Mouse (Mus musculus) spleen, adult 2 months (tissue): ENCODE results near the gene Chaf1a. TPM values are rescaled to one million over a fixed set of nuclear protein-coding genes. Genes with fewer than 3 reads are reported as not detected.

Experiments used
- DNase-seq, 2 experiments: peaks; one replicate each; pipeline versions ENCODE4 v3.0.0 to v3.0.0-alpha.2; 2012 to 2021; ENCODE audit warnings: low spot score in 2 of 2, low read depth in 1 of 2
- H3K27ac ChIP-seq: fragments of 200-500 bp; 2 replicates; pipeline ENCODE4 v1.5.1; 2012; ENCODE audit warnings: low read length, inconsistent platforms; ENCODE audit not compliant: insufficient read depth
- H3K27me3 ChIP-seq: fragments of 200-500 bp; 2 replicates; pipeline ENCODE4 v1.6.1; 2012; ENCODE audit warnings: mild to moderate bottlenecking, moderate library complexity, low read length, inconsistent platforms; ENCODE audit not compliant: control insufficient read depth, insufficient read depth
- H3K36me3 ChIP-seq: fragments of 200-500 bp; 2 replicates; pipeline ENCODE4 v1.6.1; 2012; ENCODE audit warnings: mild to moderate bottlenecking, low read length, inconsistent platforms; ENCODE audit not compliant: control insufficient read depth, insufficient read depth
- H3K4me1 ChIP-seq: fragments of 200-500 bp; 2 replicates; pipeline ENCODE4 v1.6.1; 2011; ENCODE audit warnings: inconsistent platforms; ENCODE audit not compliant: control insufficient read depth, insufficient read depth, insufficient read length
- H3K4me3 ChIP-seq: fragments of 200-500 bp; 2 replicates; pipeline ENCODE4 v1.5.1; 2011; ENCODE audit warnings: mild to moderate bottlenecking, inconsistent platforms; ENCODE audit not compliant: insufficient read depth, insufficient read length; ENCODE audit errors: extremely low read depth
- CTCF ChIP-seq: fragments of 200-500 bp; IDR thresholded peaks from 2 replicates; pipeline ENCODE4 v1.5.1; 2011; ENCODE audit warnings: mild to moderate bottlenecking, inconsistent platforms; ENCODE audit not compliant: insufficient read depth, insufficient read length, insufficient replicate concordance; ENCODE audit errors: extremely low read depth
- POLR2A ChIP-seq: fragments of 200-500 bp; IDR thresholded peaks from 2 replicates; pipeline ENCODE4 v1.6.1; 2011; ENCODE audit warnings: low read depth, low read length, inconsistent platforms
- WGBS: fragments of 180-500 bp; shearing (Covaris S2); methylation state at CpG from one replicate; pipeline ENCODE4 v1.1.7; 2018; 5-methylcytosine and 5-hydroxymethylcytosine counted together
- polyA plus RNA-seq: library from polyadenylated mRNA; depleted of rRNA; stranded (reverse); fragments of >200 nt; gene quantifications from 2 replicates; pipeline ENCODE4 v1.2.3, GENCODE M21; 2012

The Chaf1a gene
- polyA plus RNA-seq, 1 experiment = 2.8 TPM

DNA sequence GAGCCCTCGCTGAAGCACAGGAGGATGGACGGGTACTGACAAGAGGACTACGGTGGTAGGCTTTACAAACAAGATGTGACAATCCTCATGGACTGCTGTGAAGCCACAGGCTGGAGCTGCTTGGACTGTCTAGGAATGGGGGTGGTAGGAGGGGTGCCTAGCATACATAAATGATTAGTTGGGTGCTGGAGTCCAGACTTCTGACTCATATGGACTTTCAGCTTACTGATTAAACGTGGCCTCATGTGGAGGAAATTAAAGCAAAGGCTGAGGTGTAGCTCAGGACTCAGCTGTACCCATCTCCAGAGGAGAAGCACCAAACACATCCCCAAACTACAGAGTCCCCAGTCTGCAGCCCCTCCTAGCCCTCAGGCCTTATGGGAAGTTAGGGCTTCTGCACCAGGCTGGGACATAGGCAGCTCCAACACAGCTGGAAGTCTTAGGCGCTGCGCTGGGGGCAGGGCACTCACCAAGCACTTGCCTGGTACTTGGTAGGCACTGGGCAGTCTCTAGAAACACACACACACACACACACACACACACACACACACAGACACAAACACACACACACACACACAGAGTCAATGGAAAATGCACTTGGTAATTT is 8.0 kb upstream of the Chaf1a start:
- Histone ChIP-seq H3K36me3 (0 out of 2 replicates have a peak, but pooled peaks cover 2% of the 10 kb centered on the region), H3K4me3 (no peak overlapping the region), H3K27ac (peak overlapping the region; percentile 55), H3K4me1 (peaks cover 38% of the 10 kb centered on the region; the same call in 1 of the 2 replicates), H3K27me3 (no peaks in the 10 kb centered on the region)
- TF ChIP-seq CTCF (no peak), POLR2A (no peak)
- DNase-seq = no peak
- 65% methylated on average over 6 of the region's 6 CpGs for WGBS

DNA sequence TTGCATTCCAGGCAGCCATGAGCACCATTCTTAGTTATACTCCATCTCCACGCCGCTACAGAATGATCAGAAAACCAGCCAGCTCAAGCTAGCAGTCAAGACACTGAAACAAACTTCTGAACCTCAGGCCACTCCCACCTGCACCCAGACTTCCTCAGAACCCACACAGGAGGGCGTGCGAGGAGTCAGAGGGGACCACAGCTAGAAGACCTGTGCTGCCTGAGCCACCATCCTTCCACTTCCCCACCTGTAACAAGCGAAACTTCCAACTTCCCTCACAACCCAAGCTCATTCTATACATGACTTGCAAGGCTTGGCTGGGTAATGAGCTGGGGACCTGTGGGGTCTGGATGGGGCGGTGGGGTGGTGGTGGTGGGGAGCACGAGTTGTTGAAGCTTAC is 7.4 kb upstream of the Chaf1a start:
- Histone ChIP-seq H3K36me3 (0 out of 2 replicates have a peak, but pooled peaks cover 2% of the 10 kb centered on the region), H3K27ac (peak overlapping the region; percentile 15; the same call in 1 of the 2 replicates), H3K27me3 (no peaks in the 10 kb centered on the region), H3K4me1 (peaks cover 35% of the 10 kb centered on the region; the same call in 1 of the 2 replicates), H3K4me3 (no peak overlapping the region)
- DNase-seq = peak in 1 of 2 experiments; percentile 67
- WGBS = 14% methylated on average over 7 of the region's 7 CpGs
- TF ChIP-seq POLR2A (no peak), CTCF (no peak)

DNA sequence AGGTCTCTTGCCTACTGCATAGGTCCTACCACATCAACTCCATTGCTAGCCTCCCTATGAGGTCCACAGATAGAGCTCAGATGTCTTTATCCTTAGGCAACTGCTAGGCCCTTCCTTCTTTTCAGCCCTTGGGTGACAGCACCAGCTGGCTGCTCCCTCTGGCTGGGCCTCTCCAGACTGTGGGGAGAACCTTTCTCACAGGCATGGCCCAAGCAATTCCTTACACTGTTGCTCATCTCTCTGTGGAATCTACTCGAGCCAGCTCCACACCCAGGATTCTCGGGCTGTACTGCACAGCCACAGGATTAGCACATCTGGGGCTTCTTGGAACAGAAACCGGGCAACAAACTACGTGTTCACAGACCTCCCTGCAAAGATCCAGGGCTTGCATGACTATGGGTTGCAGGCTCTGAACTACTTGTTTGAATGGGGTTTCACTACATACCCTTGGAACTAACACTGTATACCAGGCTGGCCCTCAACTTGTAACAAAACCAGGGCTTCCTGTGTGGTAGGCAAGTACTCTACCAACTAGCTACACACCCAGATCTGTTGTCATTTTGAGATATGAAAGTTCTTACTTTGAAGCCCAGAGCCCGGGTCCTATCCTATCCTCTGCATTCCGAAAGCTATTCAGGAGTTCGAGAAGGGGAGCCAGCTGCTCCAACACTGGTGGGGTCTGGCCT is 6.1 kb upstream of the Chaf1a start:
- Histone ChIP-seq H3K4me1 (peaks cover 35% of the 10 kb centered on the region; the same call in 1 of the 2 replicates), H3K4me3 (peak overlapping the region; percentile 29; the same call in 1 of the 2 replicates), H3K27me3 (no peaks in the 10 kb centered on the region), H3K27ac (peak overlapping the region; percentile 82), H3K36me3 (no peaks in the 10 kb centered on the region)
- no peak for TF ChIP-seq CTCF
- TF ChIP-seq POLR2A = no peak
- DNase-seq = no peak
- 74% methylated on average over 7 of the region's 7 CpGs for WGBS

DNA sequence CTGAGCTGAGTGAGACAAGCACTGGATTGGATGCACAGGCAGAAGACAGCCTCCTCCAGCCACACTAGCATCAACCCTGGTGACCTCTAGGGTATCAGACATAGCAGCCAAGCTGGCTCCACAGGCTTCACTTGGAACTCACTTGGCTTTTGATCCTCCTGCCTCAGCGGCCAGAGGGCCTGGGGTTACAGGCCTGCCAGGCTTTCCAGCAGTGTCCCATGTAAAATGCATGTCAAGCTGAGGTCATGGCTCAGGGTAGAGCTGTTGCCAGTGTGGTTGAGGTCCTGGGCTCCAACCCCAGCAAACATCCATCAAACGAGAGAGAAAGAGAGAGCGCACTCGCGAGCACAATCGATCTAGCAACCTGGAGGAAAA is 5.5 kb upstream of the Chaf1a start:
- no peak for TF ChIP-seq CTCF
- peak overlapping the region; percentile 82 for H3K27ac ChIP-seq
- H3K4me3 ChIP-seq = peak overlapping the region; percentile 29; the same call in 1 of the 2 replicates
- no peaks in the 10 kb centered on the region for H3K36me3 ChIP-seq
- peaks cover 35% of the 10 kb centered on the region; the same call in 1 of the 2 replicates for H3K4me1 ChIP-seq
- 66% methylated on average over 6 of the region's 6 CpGs for WGBS
- no peak for DNase-seq
- H3K27me3 ChIP-seq = no peaks in the 10 kb centered on the region

DNA sequence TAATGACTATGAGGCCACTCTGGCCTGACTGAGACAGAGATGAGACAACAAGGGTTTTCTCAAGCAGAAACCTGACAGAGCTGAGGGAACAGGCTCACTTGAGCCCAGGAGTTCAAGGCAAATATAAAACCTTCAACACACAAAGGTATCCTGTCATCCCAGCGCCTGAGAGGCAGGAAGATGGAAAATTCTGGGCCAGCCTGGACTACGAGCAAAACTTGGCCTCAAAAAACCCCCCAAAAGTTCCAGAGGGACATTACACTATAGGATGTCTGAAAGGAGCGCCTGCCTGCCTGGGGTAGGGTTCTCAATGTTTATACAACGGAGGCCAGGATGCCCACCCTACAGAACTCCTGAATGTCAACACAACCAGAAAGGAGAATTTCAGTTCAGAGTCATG is 5.0 kb upstream of the Chaf1a start:
- 67% methylated on average over 4 of the region's 4 CpGs for WGBS
- no peaks in the 10 kb centered on the region for H3K27me3 ChIP-seq
- H3K4me3 ChIP-seq = peak overlapping the region; percentile 29
- TF ChIP-seq POLR2A (no peak), CTCF (no peak)
- H3K4me1 ChIP-seq = peaks cover 33% of the 10 kb centered on the region; the same call in 1 of the 2 replicates
- H3K27ac ChIP-seq = peak overlapping the region; percentile 82
- H3K36me3 ChIP-seq = no peaks in the 10 kb centered on the region
- DNase-seq = no peak

DNA sequence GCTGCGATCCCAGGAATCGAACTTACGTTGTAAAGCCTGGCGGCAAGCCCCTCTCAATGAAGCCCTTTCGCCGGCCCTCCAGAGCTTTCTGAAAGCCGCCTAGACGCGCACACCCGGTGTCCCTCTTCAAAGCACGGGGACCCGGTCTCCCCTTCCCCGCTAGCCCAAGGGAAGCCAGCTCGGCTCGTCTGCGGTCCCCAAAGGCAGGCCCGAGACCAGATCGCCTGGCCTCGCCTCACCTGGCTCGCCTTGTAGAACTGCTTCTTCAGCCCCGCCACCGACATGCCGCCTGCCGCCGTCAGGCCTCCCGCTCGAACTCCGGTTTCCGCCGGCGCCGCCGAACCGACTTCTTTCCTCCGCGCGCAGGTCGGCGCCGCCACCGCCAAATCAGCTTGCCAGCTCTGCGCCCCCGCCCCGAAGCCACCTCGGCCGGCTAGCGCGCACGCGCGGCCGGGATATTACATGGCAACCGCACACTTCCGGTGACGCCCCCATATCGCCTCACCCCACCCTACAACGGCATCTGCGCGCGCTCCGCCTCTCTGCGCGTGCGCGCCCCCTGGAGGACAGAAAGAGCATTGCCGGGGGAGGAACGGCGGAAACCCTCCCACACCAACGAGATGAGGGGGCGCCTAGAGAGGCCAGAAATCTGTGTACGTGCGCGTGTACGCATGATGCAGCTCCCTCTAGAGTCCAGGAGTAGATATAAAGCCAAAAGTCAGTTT is 3.9 kb upstream of the Chaf1a start, which contains the start of gene Sh3gl1:
Sh3gl1 (minus strand) TSS at position 460 of the 725 bp plus-strand sequence.
- peak; percentile 97 to 98 for DNase-seq
- Histone ChIP-seq H3K4me1 (peaks cover 25% of the 10 kb centered on the region; the same call in 1 of the 2 replicates), H3K27ac (peak within 1 kb of the TSS; percentile 96), H3K27me3 (no peaks in the 10 kb centered on the region), H3K36me3 (no peaks in the 10 kb centered on the region), H3K4me3 (peak within 1 kb of the TSS; percentile 90)
- WGBS = under 1% methylated on average over 74 of the region's 74 CpGs
- peak; percentile 67 for TF ChIP-seq POLR2A
- peak; percentile 99 for TF ChIP-seq CTCF
